8 mouse cellular contexts compared by ENCODE assay signal in genomic region chr7:30321539-30322284, GRCm38 (mm10). TPM values are rescaled to one million over a fixed set of nuclear protein-coding genes. Genes with fewer than 3 reads are reported as not detected.
DNase-seq lines count a peak whose midpoint lies in the region; ATAC-seq and TF ChIP-seq lines count a peak whose summit lies in the region.

Gene E130208F15Rik, plus strand, starts transcription at chr7:30321740.

- no peaks in the 10 kb centered on the region for H3K79me2 ChIP-seq in macrophage (ENCODE audit: inconsistent target)

- H3K4me1 ChIP-seq in hindbrain, embryonic 13.5 days (replicated peaks) = peaks cover 17% of the 10 kb centered on the region

- H3K36me3 ChIP-seq in hindbrain, embryonic 13.5 days = peaks cover 7% of the 10 kb centered on the region
- H3K36me3 ChIP-seq in macrophage (ENCODE audit: inconsistent target) = no peaks in the 10 kb centered on the region

- peaks cover 3% of the 10 kb centered on the region; the same call in 1 of the 2 replicates for H3K9me3 ChIP-seq in hindbrain, embryonic 13.5 days

- under 1% methylated on average over 57 of the region's 63 CpGs for WGBS in hindbrain, embryonic 13.5 days
- WGBS in macrophage (ENCODE audit: missing documents) = under 1% methylated on average over 62 of the region's 63 CpGs

- TF ChIP-seq CTCF in left cerebral cortex, adult 2 months (IDR thresholded peaks at IDR 0.05) = no peak

- H3K4me3 ChIP-seq in hindbrain, embryonic 13.5 days = peak within 1 kb of the TSS; percentile 78
- H3K4me3 ChIP-seq in left cerebral cortex, adult 2 months = peak within 1 kb of the TSS; percentile 98
- peak within 1 kb of the TSS; percentile 43 for H3K4me3 ChIP-seq in macrophage (ENCODE audit: inconsistent target)

- intact Hi-C loops in left cerebral cortex, adult 2 months (cut with DNase I) = no loop called here

- peak; percentile 87 for DNase-seq in T-cell, adult 2 months (ENCODE audit: low spot score)
- peak; percentile 85 for DNase-seq in cerebellum, adult 9-11 months
- DNase-seq in frontal cortex, postnatal 10 days (ENCODE audit: low spot score in 2 of 2) = peak; percentile 58 to 63
- DNase-seq in left cerebral cortex, adult 2 months (ENCODE audit: extremely low spot score in 1 of 2, low spot score in 2 of 2) = peak; percentile 63 to 67
- DNase-seq in right cerebral cortex, postnatal 14 days = peak; percentile 57
- DNase-seq in yolk sac, embryonic 10.5 days (ENCODE audit: low spot score) = peak; percentile 81

- peak; percentile 80 for ATAC-seq in hindbrain, embryonic 13.5 days (ENCODE audit: low FRiP score)

- peaks cover 11% of the 10 kb centered on the region for H3K27me3 ChIP-seq in hindbrain, embryonic 13.5 days

- peak within 1 kb of the TSS; percentile 87 for H3K27ac ChIP-seq in hindbrain, embryonic 13.5 days
- H3K27ac ChIP-seq in left cerebral cortex, adult 2 months = peak within 1 kb of the TSS; percentile 93
- peak within 1 kb of the TSS; percentile 64 for H3K27ac ChIP-seq in macrophage

- H3K4me2 ChIP-seq in hindbrain, embryonic 13.5 days = peak within 1 kb of the TSS; percentile 72

- peak within 1 kb of the TSS; percentile 92 for H3K9ac ChIP-seq in hindbrain, embryonic 13.5 days

RNA-seq across cellular contexts. Expression of gene E130208F15Rik, which starts in this region (rescaled TPM):
- 0.36 TPM in 1 of 2 replicates, not detected in the other for polyA plus RNA-seq in hindbrain, embryonic 13.5 days (2015; fragmentation: Nextera tagmentation; extraction: Ambion mirVana)
- under 1 TPM in 1 of 2 experiments, not detected in 1; 0.66 TPM for total RNA-seq in left cerebral cortex, adult 2 months (2021)
- total RNA-seq in macrophage (2018; cell fraction: chromatin; rRNA removed) = 1 to 10 TPM in 16 of 26 experiments, under 1 TPM in 7, not detected in 3; 0.53 to 3.4 (median 1.4) TPM
- 1 to 10 TPM in 1 of 26 experiments, under 1 TPM in 25; 0.14 to 1.5 (median 0.41) TPM for total RNA-seq in macrophage (2018; cell fraction: cytosol; rRNA removed)
- 1 to 10 TPM in 19 of 26 experiments, under 1 TPM in 7; 0.44 to 4.2 (median 1.8) TPM for total RNA-seq in macrophage (2018; cell fraction: nucleus; rRNA removed)
- 0.33 to 0.57 TPM (median 0.33 TPM) in 3 replicates for polyA plus RNA-seq in macrophage (2018)

Comparison
In these comparisons a context has a peak if more than half of its experiments do, and no peak if none do; other contexts are left out.
1. Peak in every context shown above with its lines: DNase-seq, ATAC-seq, H3K4me3 ChIP-seq and H3K27ac ChIP-seq.
2. Peak in ATAC-seq, H3K4me3 ChIP-seq, H3K27ac ChIP-seq, H3K9ac ChIP-seq and H3K4me2 ChIP-seq in hindbrain, embryonic 13.5 days; RNA of the gene not detected or under 1 TPM.
3. Peak in DNase-seq, H3K4me3 ChIP-seq and H3K27ac ChIP-seq in left cerebral cortex, adult 2 months; RNA of the gene not detected or under 1 TPM.
4. H3K4me3 ChIP-seq: peak in every context shown above with its lines; median percentile 98 in left cerebral cortex, adult 2 months; 78 in hindbrain, embryonic 13.5 days; 43 in macrophage.